Mouse (Mus musculus) cerebellum, adult 2 months (tissue): ENCODE data around the gene Denr.

Experiments
- CTCF ChIP-seq: fragments of 200-500 bp; IDR thresholded peaks from 2 replicates; pipeline ENCODE4 v1.5.1; 2011; ENCODE audit warnings: low read depth, mild to moderate bottlenecking, control low read depth, low read length, moderate library complexity, borderline replicate concordance; ENCODE audit not compliant: insufficient read depth
- POLR2A ChIP-seq: fragments of 200-500 bp; IDR thresholded peaks from 2 replicates; pipeline ENCODE4 v1.6.1; 2011; ENCODE audit warnings: low read length, control low read depth, borderline replicate concordance; ENCODE audit not compliant: insufficient read depth

GRCm38 (mm10) chr5:123975668-123976180, 68.7 kb downstream of the Denr start:
- TF ChIP-seq CTCF (no peak), POLR2A (no peak)
